Mouse (Mus musculus): ENCODE data around the gene Bphl. TPM values are rescaled to one million over a fixed set of nuclear protein-coding genes. Genes with fewer than 3 reads are reported as not detected.

The Bphl gene
- 46.8 and 49.0 TPM in 2 replicates for polyA plus RNA-seq (2014; fragmentation: Nextera tagmentation; extraction: Ambion mirVana)

DNA sequence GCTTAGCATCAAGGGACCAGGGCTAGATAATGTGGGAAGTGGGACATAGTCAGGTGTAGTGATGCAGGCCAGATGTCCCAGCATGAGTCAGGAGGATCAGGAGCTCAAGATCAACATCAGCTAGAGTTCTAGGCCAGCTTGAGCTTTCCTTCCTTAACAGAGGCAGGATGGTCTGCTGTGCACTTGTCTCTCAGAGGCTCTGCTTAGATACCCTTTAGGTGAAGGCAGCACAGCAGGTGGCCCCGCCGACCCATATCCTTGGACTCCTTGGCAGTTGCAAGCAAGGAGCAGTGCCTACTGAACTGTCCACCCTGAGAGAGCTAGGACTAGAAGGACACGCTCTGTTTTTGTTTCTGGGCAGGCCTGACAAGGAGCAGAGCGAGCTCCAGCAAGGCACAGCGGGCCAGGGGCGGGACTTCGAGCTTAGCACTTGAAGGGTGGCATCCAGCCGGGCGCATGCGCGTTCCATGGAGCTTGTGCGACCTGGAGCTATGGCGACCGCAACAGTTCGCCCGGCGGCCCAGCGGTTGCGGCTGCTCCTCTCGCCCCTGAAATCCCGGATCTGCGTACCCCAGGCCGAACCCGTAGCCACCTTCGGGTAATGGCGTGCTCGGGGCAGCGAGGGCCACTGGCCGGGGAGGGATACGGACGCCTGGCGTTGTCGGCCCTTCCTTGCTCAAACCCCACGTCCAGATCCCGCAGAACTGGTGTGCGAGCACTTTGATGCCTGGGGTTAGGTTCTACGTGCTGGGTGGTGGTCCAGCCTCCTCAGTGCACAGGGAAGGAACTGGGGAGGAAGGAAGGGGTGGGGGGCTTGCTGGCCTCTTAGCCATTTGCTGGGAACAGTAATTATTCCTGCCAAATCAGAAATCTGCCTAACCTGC, at the start of gene Bphl:
TSS of gene Bphl (plus strand) at position 426 of the 884 bp plus-strand sequence.
- Histone ChIP-seq H3K4me3 (ENCODE audit: low read depth, low read length) (peak within 1 kb of the TSS; percentile 73), H3K27ac (ENCODE audit: low read depth) (peak within 1 kb of the TSS; percentile 87), H3K9ac (peak within 1 kb of the TSS; percentile 90), H3K9me3 (ENCODE audit: low read depth, low read length) (no peaks in the 10 kb centered on the region), H3K4me2 (peak within 1 kb of the TSS; percentile 82), H3K36me3 (ENCODE audit: insufficient read depth) (peaks cover 19% of the 10 kb centered on the region), H3K4me1 (ENCODE audit: insufficient read depth) (no peaks in the 10 kb centered on the region), H3K27me3 (ENCODE audit: insufficient read depth, low read length) (no peaks in the 10 kb centered on the region)
- DNase-seq (peak; percentile 97), ATAC-seq (ENCODE audit: insufficient read depth) (peak; percentile 89)
- WGBS: under 1% methylated on average over 37 of the region's 37 CpGs
- no peak for TF ChIP-seq CTCF (IDR thresholded peaks at IDR 0.05; ENCODE audit: low read depth)

- Histone ChIP-seq H3K9ac (no peak overlapping the region), H3K27ac (ENCODE audit: low read depth) (no peak overlapping the region), H3K36me3 (ENCODE audit: insufficient read depth) (peaks cover 11% of the 10 kb centered on the region), H3K27me3 (ENCODE audit: insufficient read depth, low read length) (no peaks in the 10 kb centered on the region), H3K9me3 (ENCODE audit: low read depth, low read length) (no peaks in the 10 kb centered on the region), H3K4me1 (ENCODE audit: insufficient read depth) (no peaks in the 10 kb centered on the region), H3K4me3 (ENCODE audit: low read depth, low read length) (no peak overlapping the region), H3K4me2 (no peak overlapping the region)
- no peak for TF ChIP-seq CTCF (IDR thresholded peaks at IDR 0.05; ENCODE audit: low read depth)
- WGBS: 78% methylated on average over 5 of the region's 5 CpGs
- ATAC-seq (ENCODE audit: insufficient read depth) (no peak), DNase-seq (no peak)
Measured at GRCm38 (mm10) chr13:33989625-33990024, 47.8 kb upstream of the Bphl start.

- Histone ChIP-seq H3K9ac (no peak overlapping the region), H3K27ac (ENCODE audit: low read depth) (no peak overlapping the region), H3K4me1 (ENCODE audit: insufficient read depth) (no peaks in the 10 kb centered on the region), H3K9me3 (ENCODE audit: low read depth, low read length) (no peaks in the 10 kb centered on the region), H3K36me3 (ENCODE audit: insufficient read depth) (no peaks in the 10 kb centered on the region), H3K4me3 (ENCODE audit: low read depth, low read length) (no peak overlapping the region), H3K27me3 (ENCODE audit: insufficient read depth, low read length) (no peaks in the 10 kb centered on the region), H3K4me2 (no peak overlapping the region)
- peak; percentile 88 for DNase-seq
- WGBS: 28% methylated on average over 1 of the region's 1 CpGs
- TF ChIP-seq CTCF (IDR thresholded peaks at IDR 0.05; ENCODE audit: low read depth): peak; percentile 84
- ATAC-seq (ENCODE audit: insufficient read depth): peak; percentile 62
Measured at GRCm38 (mm10) chr13:33995197-33995596, 42.2 kb upstream of the Bphl start.

- H3K36me3 ChIP-seq (ENCODE audit: insufficient read depth): no peaks in the 10 kb centered on the region
- no peaks in the 10 kb centered on the region for H3K9me3 ChIP-seq (ENCODE audit: low read depth, low read length)
- ATAC-seq (ENCODE audit: insufficient read depth) (peak; percentile 99), DNase-seq (peak; percentile 94)
- TF ChIP-seq CTCF (IDR thresholded peaks at IDR 0.05; ENCODE audit: low read depth): peak; percentile 61
- H3K4me1 ChIP-seq (ENCODE audit: insufficient read depth): no peaks in the 10 kb centered on the region
- H3K4me2 ChIP-seq: peak within 1 kb of the TSS; percentile 73
- H3K27me3 ChIP-seq (ENCODE audit: insufficient read depth, low read length): no peaks in the 10 kb centered on the region
- whole genome bisulfite sequencing: under 1% methylated on average over 92 of the region's 92 CpGs
- peak within 1 kb of the TSS; percentile 98 for H3K4me3 ChIP-seq (ENCODE audit: low read depth, low read length)
- H3K27ac ChIP-seq (ENCODE audit: low read depth): peak within 1 kb of the TSS; percentile 85
- peak within 1 kb of the TSS; percentile 87 for H3K9ac ChIP-seq
Measured at GRCm38 (mm10) chr13:34002058-34003006, 35.1 kb upstream of the Bphl start, which contains the start of the genes Ripk1 and Serpinb6a. Gene Ripk1 (plus strand): TSS chr13:34002363. Gene Serpinb6a (minus strand): TSS chr13:34002794.

- peak overlapping the region; percentile 98 for H3K4me3 ChIP-seq (ENCODE audit: low read depth, low read length)
- no peak for DNase-seq
- H3K27ac ChIP-seq (ENCODE audit: low read depth): no peak overlapping the region
- H3K4me1 ChIP-seq (ENCODE audit: insufficient read depth): no peaks in the 10 kb centered on the region
- peak overlapping the region; percentile 73 for H3K4me2 ChIP-seq
- H3K36me3 ChIP-seq (ENCODE audit: insufficient read depth): no peaks in the 10 kb centered on the region
- H3K9me3 ChIP-seq (ENCODE audit: low read depth, low read length): no peaks in the 10 kb centered on the region
- no peak for TF ChIP-seq CTCF (IDR thresholded peaks at IDR 0.05; ENCODE audit: low read depth)
- WGBS: 4% methylated on average over 5 of the region's 5 CpGs
- peak overlapping the region; percentile 87 for H3K9ac ChIP-seq
- no peaks in the 10 kb centered on the region for H3K27me3 ChIP-seq (ENCODE audit: insufficient read depth, low read length)
- 0 out of 2 replicates have a peak, but pooled peaks have one; percentile 8 for ATAC-seq (ENCODE audit: insufficient read depth)
Measured at GRCm38 (mm10) chr13:34003058-34003457, 34.3 kb upstream of the Bphl start.

GRCm38 (mm10) chr13:34007234-34007633, 30.2 kb upstream of the Bphl start:
- WGBS: 69% methylated on average over 2 of the region's 2 CpGs
- peaks cover 25% of the 10 kb centered on the region; the same call in 1 of the 2 replicates for H3K36me3 ChIP-seq (ENCODE audit: insufficient read depth)
- ATAC-seq (ENCODE audit: insufficient read depth): no peak
- no peak overlapping the region for H3K4me3 ChIP-seq (ENCODE audit: low read depth, low read length)
- H3K4me2 ChIP-seq: no peak overlapping the region
- H3K27me3 ChIP-seq (ENCODE audit: insufficient read depth, low read length): no peaks in the 10 kb centered on the region
- no peak overlapping the region for H3K27ac ChIP-seq (ENCODE audit: low read depth)
- no peaks in the 10 kb centered on the region for H3K4me1 ChIP-seq (ENCODE audit: insufficient read depth)
- H3K9ac ChIP-seq: no peak overlapping the region
- no peaks in the 10 kb centered on the region for H3K9me3 ChIP-seq (ENCODE audit: low read depth, low read length)
- DNase-seq: no peak
- no peak for TF ChIP-seq CTCF (IDR thresholded peaks at IDR 0.05; ENCODE audit: low read depth)
